Mouse (Mus musculus) liver, adult 2 months (tissue): Measurements from ENCODE around the gene Mettl24.

Experiments
- CTCF ChIP-seq: fragments of 200-500 bp; IDR thresholded peaks from 2 replicates; pipeline ENCODE4 v1.5.1; 2011; ENCODE audit warnings: low read depth, low read length, control low read depth
- POLR2A ChIP-seq: fragments of 200-500 bp; IDR thresholded peaks from 2 replicates; pipeline ENCODE4 v1.6.1; 2011; ENCODE audit warnings: low read length, control low read depth; ENCODE audit not compliant: insufficient read depth; ENCODE audit errors: extremely low read depth

GRCm38 (mm10) chr10:40733291-40733690 is 50.2 kb downstream of the Mettl24 start:
- no peak for TF ChIP-seq CTCF
- TF ChIP-seq POLR2A, result no peak
